Mouse (Mus musculus): ENCODE measurements around the gene Erf.

Erf gene

DNA sequence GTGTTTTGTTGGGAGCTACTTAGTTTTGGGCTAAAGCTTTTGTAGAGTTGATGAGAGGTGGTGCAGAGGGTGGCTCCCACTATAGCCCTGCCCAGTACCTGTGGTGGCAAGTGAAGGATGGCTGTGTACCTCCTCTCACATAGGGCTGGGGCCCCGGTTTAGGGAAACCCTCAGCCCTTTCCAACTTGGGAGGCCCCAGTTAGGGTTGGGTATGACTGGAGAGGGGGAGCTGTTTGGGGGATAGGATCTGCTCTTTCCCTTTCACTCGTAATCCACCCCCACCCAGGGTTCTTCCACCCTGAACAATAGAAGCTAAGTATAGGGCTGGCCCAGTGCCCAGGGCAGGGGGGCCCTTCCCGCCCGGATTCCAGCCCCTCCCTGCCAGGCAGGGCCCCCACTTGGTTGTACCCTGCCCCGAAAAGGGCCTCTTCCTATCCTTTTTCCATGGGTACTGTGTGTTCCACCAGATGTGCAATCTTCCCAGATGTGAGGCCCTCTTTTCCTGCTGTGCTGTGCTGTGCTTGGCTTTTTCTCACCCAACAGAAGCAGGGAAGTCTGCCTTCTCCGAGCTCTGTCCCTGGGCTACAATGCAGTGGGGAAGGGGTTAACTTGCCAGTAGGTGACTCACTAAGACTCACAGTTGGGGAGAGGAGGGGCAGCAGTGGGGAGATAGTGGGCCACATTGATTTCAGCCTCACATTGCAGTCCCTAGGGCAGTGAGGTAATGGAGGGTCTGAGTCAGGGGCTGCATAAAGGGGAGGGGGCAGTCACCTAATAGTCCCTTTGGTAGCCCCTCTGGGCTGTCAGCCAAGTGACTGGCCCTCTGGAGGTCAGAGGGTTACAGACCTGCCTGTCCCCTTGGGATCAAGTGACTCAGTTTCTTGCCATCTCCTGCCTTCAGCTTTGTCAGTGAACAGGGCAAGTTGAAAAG lies 29.6 kb upstream of the Erf start:
- DNase-seq: peak; percentile 75 to 86

DNA sequence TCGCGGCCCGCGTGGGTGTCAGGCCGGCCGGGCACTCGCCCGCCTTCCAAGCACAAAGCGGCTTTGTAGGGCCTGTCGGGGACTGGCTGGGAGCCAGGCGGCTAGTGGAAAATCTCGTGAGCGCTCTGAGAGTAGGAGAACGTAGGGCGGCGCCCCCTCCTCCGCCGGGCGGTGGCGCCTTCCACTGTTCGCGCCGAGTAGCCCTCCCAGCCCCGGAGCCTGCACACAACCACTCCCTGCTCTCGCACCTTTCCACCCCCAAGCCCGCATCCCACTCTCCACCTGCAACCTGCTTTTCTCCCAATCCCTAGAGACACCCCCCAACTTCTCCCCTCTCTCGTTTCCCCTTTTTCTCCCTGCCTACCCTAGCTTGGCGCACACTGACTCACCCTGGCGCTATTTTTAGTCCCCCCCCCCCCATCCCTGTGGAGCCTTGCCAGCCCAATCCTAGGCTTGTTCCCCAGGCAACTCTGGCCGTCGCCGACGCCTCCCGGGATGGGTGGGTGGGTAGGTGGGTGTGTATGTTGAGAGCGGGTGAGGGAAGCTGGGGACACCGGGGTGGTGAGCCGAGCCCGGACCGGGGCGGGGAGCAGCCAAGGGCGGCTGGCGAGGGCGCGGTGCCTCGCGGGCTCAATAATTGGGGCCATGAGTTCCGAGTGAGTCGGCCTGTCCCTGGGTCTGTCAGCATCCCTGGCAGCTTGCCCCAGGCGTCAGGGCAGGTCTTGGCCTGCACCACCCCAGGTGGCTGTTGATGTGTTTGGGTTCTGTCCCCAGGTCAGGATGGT lies 28.7 kb upstream of the Erf start:
- DNase-seq: peak; percentile 91 to 94

DNA sequence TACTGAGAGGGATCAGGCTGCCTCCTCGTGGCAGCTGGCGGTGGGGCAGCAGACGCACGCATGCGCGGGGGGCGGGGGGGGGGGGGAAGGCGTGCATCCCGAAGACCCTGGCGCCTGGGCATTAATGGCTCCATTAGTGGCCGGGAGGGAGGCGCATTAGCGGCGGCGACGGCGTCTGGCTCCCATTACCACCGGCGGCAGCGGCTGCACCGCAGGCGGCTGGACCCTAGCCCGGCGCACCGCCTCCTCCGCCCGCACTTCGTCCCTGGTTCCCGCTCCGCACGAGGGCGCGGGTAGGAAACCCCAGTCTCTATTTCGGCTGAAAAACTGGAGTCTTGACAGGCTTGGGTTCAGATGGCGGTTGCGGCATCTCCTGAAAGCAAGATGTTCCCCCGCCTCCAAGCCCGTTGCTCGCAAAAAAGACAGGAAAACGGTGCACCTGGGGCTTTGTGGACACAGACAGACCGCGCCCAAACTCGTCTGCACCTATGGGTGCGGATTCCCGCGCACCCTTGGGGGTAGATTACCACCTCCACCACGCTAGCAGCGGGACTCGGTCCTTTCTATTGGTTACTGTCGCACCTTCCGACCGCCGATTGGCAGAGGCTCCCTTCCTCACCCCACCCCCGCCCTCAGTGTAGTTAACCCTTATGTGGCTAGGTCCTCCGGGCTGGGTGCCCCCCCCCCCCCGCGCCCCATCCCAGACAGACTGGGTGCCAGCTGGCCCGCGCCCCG lies 27.9 kb upstream of the Erf start:
- peak; percentile 86 to 93 for DNase-seq

DNA sequence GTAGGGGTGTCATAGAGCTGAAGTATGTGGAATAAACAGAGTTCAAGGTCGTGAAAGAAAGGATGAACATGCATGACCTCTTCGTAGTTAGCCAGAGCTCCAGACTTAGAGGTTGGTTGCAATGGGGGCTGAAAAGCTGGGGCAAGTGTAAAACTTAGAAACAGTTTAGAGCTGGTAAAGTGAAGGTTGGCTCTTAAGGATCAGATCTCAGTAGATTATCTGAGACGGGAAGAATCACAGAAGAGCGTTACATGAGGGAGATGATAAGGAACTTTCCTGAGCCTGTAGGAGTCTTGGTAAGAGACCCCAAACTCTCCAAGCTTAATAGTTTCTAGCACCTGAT lies 27.4 kb upstream of the Erf start:
- DNase-seq: no peak

DNA sequence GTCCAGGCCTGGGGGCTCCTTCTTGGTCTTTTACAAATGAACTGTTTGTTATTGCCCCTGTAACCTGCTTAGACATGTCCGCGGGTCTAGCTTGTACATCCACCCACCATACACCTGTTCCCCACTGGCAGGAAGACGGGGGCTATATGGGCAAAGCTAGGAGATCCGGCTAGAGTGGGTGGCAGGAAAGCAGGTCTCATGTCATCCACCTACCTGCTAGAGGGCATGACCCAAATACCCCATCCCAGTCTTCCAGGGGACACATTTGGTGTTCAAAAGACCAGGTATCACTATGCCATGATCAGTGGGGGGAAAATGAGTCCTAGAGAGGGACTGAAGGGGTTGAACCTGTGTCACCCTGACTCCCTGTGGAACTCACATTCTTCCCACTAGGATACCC lies 26.8 kb upstream of the Erf start:
- no peak for DNase-seq

GRCm38 (mm10) chr7:25275555-25276298 lies 25.2 kb upstream of the Erf start:
- DNase-seq: no peak

DNA sequence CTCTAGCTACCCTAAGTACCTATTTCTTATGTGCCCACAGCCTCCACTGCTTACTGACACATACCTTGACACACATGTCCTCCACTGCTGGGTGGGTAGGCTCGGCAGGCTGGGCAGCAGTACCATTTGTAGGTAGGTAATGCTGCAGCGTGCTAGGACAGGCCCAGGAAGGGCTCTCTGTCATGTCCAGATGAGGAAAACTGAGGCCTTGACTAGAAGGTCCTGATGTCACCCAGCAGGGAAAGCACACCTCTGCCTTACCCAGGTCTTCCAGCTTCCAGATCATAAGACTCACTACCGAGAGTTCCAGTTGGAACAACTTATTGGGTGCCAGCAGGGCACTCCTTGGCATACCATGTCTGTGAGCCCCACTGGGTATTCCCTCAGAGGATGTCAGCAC lies 24.4 kb upstream of the Erf start:
- no peak for DNase-seq

DNA sequence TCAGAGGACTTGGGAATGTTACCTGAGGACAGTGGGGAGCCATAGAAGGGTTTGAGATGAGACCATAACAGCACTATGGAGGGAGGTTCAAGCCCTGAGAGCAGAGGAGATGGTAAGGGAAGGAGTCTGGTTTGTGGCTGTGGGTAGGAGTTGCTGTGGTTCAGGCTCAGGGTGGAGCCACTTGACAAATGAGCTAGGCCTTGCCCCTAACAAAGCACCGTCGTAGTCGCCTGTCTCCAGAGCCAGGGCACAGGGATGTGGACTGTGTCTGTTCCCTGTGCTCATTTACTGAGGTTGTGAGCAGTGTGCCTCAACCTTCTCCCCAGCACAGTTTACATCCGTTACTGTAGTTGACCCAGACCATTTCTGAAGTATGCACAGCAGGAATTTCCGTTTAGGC lies 24.0 kb upstream of the Erf start:
- no peak for DNase-seq

DNA sequence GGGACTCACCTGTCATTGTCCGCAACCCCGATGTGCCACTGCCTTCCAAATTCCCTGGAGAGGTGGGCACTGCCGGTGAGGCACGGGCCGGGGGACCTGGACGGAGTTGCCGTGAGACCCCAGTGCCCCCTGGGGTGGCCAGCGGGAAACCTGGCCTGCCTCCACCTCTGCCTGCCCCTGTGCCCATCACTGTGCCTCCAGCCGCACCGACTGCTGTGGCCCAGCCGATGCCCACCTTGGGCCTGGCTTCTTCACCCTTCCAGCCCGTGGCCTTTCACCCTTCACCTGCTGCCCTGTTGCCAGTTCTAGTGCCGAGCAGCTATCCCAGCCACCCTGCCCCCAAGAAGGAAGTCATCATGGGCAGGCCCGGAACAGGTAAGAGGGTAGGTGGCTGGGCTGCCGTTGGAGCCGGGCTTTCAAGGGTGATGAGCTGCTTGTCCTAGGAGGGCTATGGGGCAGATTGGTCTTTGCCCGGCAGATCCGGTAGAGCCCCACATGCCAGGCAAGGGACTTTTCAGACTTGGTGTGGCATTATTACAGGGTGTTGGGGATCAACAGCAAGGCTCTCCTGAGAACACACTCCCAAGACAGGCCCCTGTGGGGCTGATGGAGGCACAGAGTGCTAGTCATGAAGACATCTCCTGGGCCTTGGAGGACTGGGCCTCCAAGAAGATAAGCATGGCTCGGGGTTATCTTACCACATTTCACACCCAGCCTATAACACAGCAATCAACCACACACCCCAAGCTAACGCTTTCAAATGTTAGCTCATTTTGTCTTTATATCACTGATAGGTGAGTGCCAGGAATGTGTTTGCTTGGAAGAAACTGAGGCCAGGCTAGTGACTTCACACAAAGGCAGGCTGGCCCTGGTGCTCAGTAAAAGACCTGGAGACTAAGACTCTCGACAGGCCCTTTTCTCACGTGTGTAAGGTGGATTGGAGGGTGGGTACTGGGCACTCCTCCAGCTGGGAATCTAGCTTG lies 23.0 kb upstream of the Erf start:
- peak in 1 of 2 experiments; percentile 28 for DNase-seq

GRCm38 (mm10) chr7:25272445-25273258 lies 22.1 kb upstream of the Erf start:
- no peak for DNase-seq

GRCm38 (mm10) chr7:25271651-25272444 lies 21.3 kb upstream of the Erf start:
- DNase-seq: peak in 1 of 2 experiments; percentile 27

DNA sequence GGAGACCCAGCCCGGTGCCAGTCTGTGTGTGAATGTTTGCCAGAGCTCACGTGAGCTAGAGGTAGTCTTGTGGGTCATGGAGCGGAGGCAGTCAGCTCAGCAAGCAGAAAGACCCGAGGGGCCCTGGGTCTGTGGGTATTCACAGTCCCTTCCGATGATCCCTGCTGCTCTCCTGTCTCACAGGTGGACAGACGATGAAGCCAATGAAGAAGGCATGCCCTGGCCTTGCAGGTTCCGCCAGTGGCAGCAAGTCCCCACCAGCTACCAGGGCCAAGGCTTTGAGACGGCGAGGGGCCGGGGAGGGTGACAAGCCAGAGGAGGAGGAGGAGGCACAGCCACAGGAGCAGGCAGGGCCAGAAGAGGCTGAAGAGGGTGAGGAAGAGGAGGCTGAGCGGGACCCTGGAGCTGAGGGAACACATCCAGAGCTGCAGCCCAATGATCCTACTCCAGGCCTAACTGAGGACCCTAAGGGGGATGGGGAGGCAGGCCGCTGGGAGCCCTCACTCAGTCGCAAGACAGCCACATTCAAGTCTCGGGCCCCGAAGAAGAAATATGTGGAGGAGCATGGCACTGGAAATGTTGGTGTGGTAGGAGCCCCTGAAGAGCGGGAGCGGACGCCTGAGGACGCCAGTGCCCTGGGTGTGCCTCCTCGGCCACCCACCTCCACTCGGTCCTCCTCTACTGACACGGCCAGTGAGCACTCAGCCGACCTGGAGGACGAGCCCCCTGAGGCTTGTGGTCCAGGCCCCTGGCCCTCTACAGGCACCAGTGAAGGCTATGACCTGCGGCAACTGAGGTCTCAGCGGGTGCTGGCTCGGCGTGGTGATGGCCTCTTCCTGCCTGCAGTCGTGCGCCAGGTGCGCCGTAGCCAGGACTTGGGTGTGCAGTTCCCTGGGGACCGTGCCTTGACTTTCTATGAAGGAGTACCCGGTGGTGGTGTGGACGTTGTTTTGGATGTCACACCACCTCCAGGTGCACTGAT lies 20.4 kb upstream of the Erf start:
- DNase-seq: peak in 1 of 2 experiments; percentile 37

DNA sequence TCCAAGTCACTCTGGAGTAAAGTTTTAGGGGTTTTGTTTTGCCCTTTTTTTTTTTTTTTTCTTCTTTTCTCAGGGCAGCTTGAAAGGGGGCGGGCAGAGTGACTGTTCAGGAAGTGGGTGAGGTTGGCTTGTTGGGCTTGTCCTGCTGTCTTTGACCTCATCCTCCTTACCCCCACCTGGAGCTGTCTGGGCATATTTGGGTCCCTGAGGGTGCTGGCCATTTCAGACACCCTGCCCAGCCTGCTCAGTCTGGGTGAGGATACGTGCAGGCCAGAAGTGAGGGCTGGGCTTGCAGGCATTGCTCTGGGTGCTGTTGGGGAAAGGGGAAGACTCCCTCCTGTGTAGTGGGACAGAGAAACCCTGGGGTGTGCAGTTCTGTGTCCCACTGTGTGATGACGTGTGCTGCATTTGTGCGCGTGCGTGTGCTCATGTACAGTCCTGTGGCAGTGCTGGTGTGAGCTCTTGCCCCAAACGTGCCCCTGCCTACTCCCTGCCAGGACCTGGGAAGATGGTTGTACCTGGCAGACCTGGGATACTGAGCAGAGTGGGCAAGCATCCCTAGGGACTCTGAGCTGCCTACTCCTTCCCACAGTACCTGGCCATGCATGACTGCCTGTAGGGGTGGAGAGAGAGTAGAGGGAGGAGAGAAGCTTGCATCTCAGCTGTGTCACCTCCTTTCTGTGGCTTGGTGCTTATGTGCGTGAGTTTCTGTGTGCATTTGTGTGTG lies 19.1 kb upstream of the Erf start:
- DNase-seq: peak in 1 of 2 experiments; percentile 24

- peak in 1 of 2 experiments; percentile 14 for DNase-seq
Observed at GRCm38 (mm10) chr7:25269029-25269428, 18.5 kb upstream of the Erf start.

DNA sequence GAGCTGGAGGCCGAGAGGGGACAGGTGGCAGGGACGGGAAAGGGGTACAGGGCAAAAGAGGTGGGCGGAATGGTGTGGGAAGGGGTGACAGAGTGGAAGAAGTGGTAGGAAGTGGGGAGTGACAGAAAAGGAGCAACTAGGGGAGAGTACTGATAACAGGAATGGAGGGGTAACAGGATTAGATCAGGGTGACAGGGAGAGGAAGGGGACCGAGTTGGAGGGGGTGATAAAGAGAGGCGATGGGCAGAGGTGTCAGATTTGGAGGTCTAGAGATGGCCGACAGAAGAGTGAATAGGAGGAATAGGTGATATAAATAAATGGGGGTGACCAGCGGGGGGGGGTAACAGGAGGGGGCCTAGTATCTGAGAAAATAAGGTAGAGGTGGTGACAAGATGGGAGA lies 18.0 kb upstream of the Erf start:
- no peak for DNase-seq

DNA sequence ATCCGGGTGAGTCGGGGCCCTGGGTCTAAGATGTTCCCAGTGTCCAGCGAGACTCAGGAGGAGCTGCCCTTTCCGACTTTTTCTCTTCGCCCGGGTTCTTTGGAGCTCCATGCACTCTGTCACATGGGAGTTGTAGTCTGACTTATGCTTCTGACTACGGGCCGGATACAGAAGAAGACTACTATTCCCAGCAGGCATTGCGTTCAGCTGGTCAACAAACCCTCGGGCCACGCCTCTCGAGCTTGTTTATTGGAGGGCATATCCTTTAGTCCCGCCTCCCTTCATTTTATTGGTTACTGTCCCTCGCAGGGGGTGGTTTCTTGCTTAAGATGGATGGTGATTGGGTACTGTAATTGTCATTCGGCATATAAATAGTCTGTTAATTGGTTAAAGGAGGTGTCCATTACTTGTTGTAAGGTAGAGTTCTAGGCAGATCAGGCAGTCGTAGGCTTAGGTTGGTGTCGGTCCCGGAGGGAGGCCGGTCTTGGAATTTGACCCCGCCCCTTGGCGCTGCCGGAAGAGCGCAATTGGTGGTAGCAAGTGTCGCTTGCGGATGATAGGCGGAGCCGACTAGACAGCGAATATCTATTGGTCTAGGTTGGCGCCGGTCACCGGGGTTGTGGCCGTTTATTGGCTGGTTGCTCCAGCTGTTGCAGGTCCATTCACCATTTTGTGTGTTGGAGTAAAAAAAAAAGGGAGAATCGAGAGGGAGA lies 17.3 kb upstream of the Erf start:
- peak; percentile 99 to 100 for DNase-seq

DNA sequence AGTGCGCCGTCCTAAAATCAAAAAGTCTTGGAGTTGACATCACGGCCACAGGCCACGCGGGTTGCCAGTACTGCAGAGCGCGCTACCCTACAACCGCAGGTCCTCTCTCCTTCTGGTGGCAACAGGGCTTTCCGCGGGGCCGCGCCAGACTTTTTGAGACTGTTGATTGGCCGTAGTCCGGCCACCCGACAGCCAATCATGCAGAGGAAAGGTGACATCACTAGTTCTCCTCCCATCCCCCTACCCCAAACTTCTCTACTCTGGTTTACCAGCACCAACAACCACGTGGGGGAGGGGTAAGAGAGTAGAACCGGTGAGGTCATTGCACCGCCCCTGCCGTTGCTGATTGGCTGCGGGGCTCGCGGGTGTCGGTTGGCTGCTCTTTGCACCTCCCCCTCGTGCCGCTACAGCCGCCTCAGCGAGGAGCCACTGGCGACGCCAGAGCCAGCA lies 16.8 kb upstream of the Erf start, which contains the start of gene Cic:
Cic (plus strand) TSS at position 404 of the 450 bp plus-strand sequence.
- peak; percentile 98 to 99 for DNase-seq
